Comparison of ENCODE assay signal across 10 mouse cellular contexts in genomic region chr4:118031132-118031775, GRCm38 (mm10).
DNase-seq lines count a peak whose midpoint lies in the region; ATAC-seq lines count a peak whose summit lies in the region.
"Had no signal": no experiment of that assay in that cellular context is flagged by ENCODE, and none has a peak within 500 bp of the region (broad histone marks: within the 10 kb centered on the region; RNA-seq: fewer than 3 reads in every experiment).

No protein-coding gene starts in this region.

- no peak overlapping the region for H3K9ac ChIP-seq in forebrain, embryonic 15.5 days (replicated peaks)
- no peak overlapping the region for H3K9ac ChIP-seq in forebrain, embryonic 12.5 days
- no peak overlapping the region for H3K9ac ChIP-seq in midbrain, embryonic 11.5 days (ENCODE audit: low read length)
- no peak overlapping the region for H3K9ac ChIP-seq in midbrain, embryonic 15.5 days
- H3K9ac ChIP-seq in kidney, embryonic 16.5 days (replicated peaks; ENCODE audit: low read length), result no peak overlapping the region
- no peak overlapping the region for H3K9ac ChIP-seq in stomach, embryonic 15.5 days
- H3K9ac ChIP-seq: embryonic facial prominence, embryonic 13.5 days; liver, embryonic 14.5 days had no signal

- H3K27me3 ChIP-seq in forebrain, embryonic 15.5 days, result no peaks in the 10 kb centered on the region
- H3K27me3 ChIP-seq in forebrain, embryonic 12.5 days, result no peaks in the 10 kb centered on the region
- no peaks in the 10 kb centered on the region for H3K27me3 ChIP-seq in midbrain, embryonic 11.5 days (ENCODE audit: control insufficient read depth, insufficient read depth, low read length)
- H3K27me3 ChIP-seq in midbrain, embryonic 15.5 days (replicated peaks), result no peaks in the 10 kb centered on the region
- no peaks in the 10 kb centered on the region for H3K27me3 ChIP-seq in kidney, embryonic 16.5 days (ENCODE audit: insufficient read depth, low read length)
- H3K27me3 ChIP-seq in stomach, embryonic 15.5 days (replicated peaks), result no peaks in the 10 kb centered on the region
- H3K27me3 ChIP-seq: embryonic facial prominence, embryonic 13.5 days had no signal

- peak overlapping the region; percentile 38; the same call in 1 of the 2 replicates for H3K27ac ChIP-seq in forebrain, embryonic 15.5 days (replicated peaks)
- no peak overlapping the region for H3K27ac ChIP-seq in forebrain, embryonic 12.5 days
- no peak overlapping the region for H3K27ac ChIP-seq in midbrain, embryonic 11.5 days (ENCODE audit: low read depth, low read length)
- no peak overlapping the region for H3K27ac ChIP-seq in midbrain, embryonic 15.5 days
- H3K27ac ChIP-seq in kidney, embryonic 16.5 days (ENCODE audit: low read length), result peak overlapping the region; percentile 26; the same call in 1 of the 2 replicates
- no peak overlapping the region for H3K27ac ChIP-seq in stomach, embryonic 15.5 days
- H3K27ac ChIP-seq: embryonic facial prominence, embryonic 13.5 days; liver, embryonic 14.5 days had no signal

- H3K36me3 ChIP-seq in forebrain, embryonic 15.5 days, result no peaks in the 10 kb centered on the region
- no peaks in the 10 kb centered on the region for H3K36me3 ChIP-seq in forebrain, embryonic 12.5 days (replicated peaks)
- H3K36me3 ChIP-seq in midbrain, embryonic 11.5 days (ENCODE audit: control insufficient read depth, insufficient read depth, low read length), result no peaks in the 10 kb centered on the region
- H3K36me3 ChIP-seq in midbrain, embryonic 15.5 days (replicated peaks), result no peaks in the 10 kb centered on the region
- no peaks in the 10 kb centered on the region for H3K36me3 ChIP-seq in kidney, embryonic 16.5 days (ENCODE audit: insufficient read depth, low read length)
- no peaks in the 10 kb centered on the region for H3K36me3 ChIP-seq in stomach, embryonic 15.5 days

- no peak overlapping the region for H3K4me3 ChIP-seq in forebrain, embryonic 15.5 days
- H3K4me3 ChIP-seq in forebrain, embryonic 12.5 days (replicated peaks), result no peak overlapping the region
- no peak overlapping the region for H3K4me3 ChIP-seq in midbrain, embryonic 11.5 days (ENCODE audit: low read depth, low read length)
- no peak overlapping the region for H3K4me3 ChIP-seq in midbrain, embryonic 15.5 days
- H3K4me3 ChIP-seq in kidney, embryonic 16.5 days (ENCODE audit: low read length), result no peak overlapping the region
- no peak overlapping the region for H3K4me3 ChIP-seq in stomach, embryonic 15.5 days (replicated peaks)
- H3K4me3 ChIP-seq: embryonic facial prominence, embryonic 13.5 days had no signal

- 53% methylated on average over 6 of the region's 6 CpGs for WGBS in forebrain, embryonic 15.5 days
- 75% methylated on average over 6 of the region's 6 CpGs for WGBS in forebrain, embryonic 12.5 days
- 88% methylated on average over 5 of the region's 6 CpGs for WGBS in midbrain, embryonic 11.5 days
- 85% methylated on average over 6 of the region's 6 CpGs for WGBS in midbrain, embryonic 15.5 days
- WGBS in kidney, embryonic 16.5 days, result 60% methylated on average over 6 of the region's 6 CpGs
- WGBS in stomach, embryonic 15.5 days, result 66% methylated on average over 6 of the region's 6 CpGs

- intact Hi-C loops in left cerebral cortex, postnatal 10 days (cut with DNase I), result no loop called here

- no peaks in the 10 kb centered on the region for H3K9me3 ChIP-seq in forebrain, embryonic 15.5 days
- H3K9me3 ChIP-seq in forebrain, embryonic 12.5 days, result no peaks in the 10 kb centered on the region
- no peaks in the 10 kb centered on the region for H3K9me3 ChIP-seq in midbrain, embryonic 11.5 days (ENCODE audit: control insufficient read depth, low read length)
- H3K9me3 ChIP-seq in midbrain, embryonic 15.5 days, result no peaks in the 10 kb centered on the region
- H3K9me3 ChIP-seq in kidney, embryonic 16.5 days (ENCODE audit: low read length), result no peaks in the 10 kb centered on the region
- H3K9me3 ChIP-seq in stomach, embryonic 15.5 days, result no peaks in the 10 kb centered on the region
- H3K9me3 ChIP-seq: embryonic facial prominence, embryonic 13.5 days had no signal

- H3K4me1 ChIP-seq in forebrain, embryonic 15.5 days, result peaks cover 17% of the 10 kb centered on the region
- H3K4me1 ChIP-seq in forebrain, embryonic 12.5 days, result peaks cover 16% of the 10 kb centered on the region
- H3K4me1 ChIP-seq in midbrain, embryonic 11.5 days (ENCODE audit: control insufficient read depth, insufficient read depth, low read length), result peaks cover 7% of the 10 kb centered on the region; the same call in 1 of the 2 replicates
- H3K4me1 ChIP-seq in midbrain, embryonic 15.5 days, result 0 out of 2 replicates have a peak, but pooled peaks cover 2% of the 10 kb centered on the region
- H3K4me1 ChIP-seq in kidney, embryonic 16.5 days (ENCODE audit: insufficient read depth, low read length), result peaks cover 22% of the 10 kb centered on the region
- H3K4me1 ChIP-seq in stomach, embryonic 15.5 days, result peaks cover 11% of the 10 kb centered on the region

- ATAC-seq in forebrain, embryonic 15.5 days (replicated peaks), result peak; percentile 43; the same call in 1 of the 2 replicates
- ATAC-seq in forebrain, embryonic 12.5 days (ENCODE audit: low FRiP score), result no peak
- ATAC-seq in midbrain, embryonic 11.5 days (ENCODE audit: low FRiP score), result no peak
- no peak for ATAC-seq in midbrain, embryonic 15.5 days (replicated peaks)
- peak; percentile 78 for ATAC-seq in kidney, embryonic 16.5 days (ENCODE audit: low FRiP score, low TSS enrichment)
- ATAC-seq in stomach, embryonic 15.5 days (ENCODE audit: insufficient read depth, low FRiP score, low read depth), result peak; percentile 35; the same call in 1 of the 2 replicates

- peak; percentile 76 for DNase-seq in midbrain, embryonic 11.5 days (ENCODE audit: low spot score, missing footprints)
- no peak for DNase-seq in left cerebral cortex, postnatal 10 days (ENCODE audit: extremely low spot score in 1 of 2, low spot score in 2 of 2)
- no peak for DNase-seq in spleen, adult 12 weeks (ENCODE audit: low spot score)

- no peak overlapping the region for H3K4me2 ChIP-seq in forebrain, embryonic 15.5 days (replicated peaks)
- no peak overlapping the region for H3K4me2 ChIP-seq in forebrain, embryonic 12.5 days
- no peak overlapping the region for H3K4me2 ChIP-seq in midbrain, embryonic 11.5 days
- no peak overlapping the region for H3K4me2 ChIP-seq in midbrain, embryonic 15.5 days
- H3K4me2 ChIP-seq in kidney, embryonic 16.5 days (replicated peaks; ENCODE audit: low read depth, low read length), result no peak overlapping the region
- no peak overlapping the region for H3K4me2 ChIP-seq in stomach, embryonic 15.5 days
- H3K4me2 ChIP-seq: embryonic facial prominence, embryonic 13.5 days had no signal

Comparison
In these comparisons a context has a peak if more than half of its experiments do, and no peak if none do; other contexts are left out.
1. ATAC-seq: peak in forebrain, embryonic 15.5 days (single experiment), kidney, embryonic 16.5 days (single experiment) and stomach, embryonic 15.5 days (single experiment); none in forebrain, embryonic 12.5 days (single experiment), midbrain, embryonic 11.5 days (single experiment) and midbrain, embryonic 15.5 days (single experiment).
2. H3K27ac ChIP-seq: peak in forebrain, embryonic 15.5 days (single experiment) and kidney, embryonic 16.5 days (single experiment); none in forebrain, embryonic 12.5 days (single experiment), midbrain, embryonic 11.5 days (single experiment), midbrain, embryonic 15.5 days (single experiment) and stomach, embryonic 15.5 days (single experiment).